Mouse (Mus musculus) limb, embryonic 11.5 days (tissue): ENCODE results near the gene Luzp2. TPM values are rescaled to one million over a fixed set of nuclear protein-coding genes. Genes with fewer than 3 reads are reported as not detected.

ENCODE experiments used
- ATAC-seq: fragments of 200-750 bp; cut with Nextera tagmentation; 2 replicates; pipeline ENCODE4 v1.8.0; 2017; ENCODE audit warnings: low read depth; ENCODE audit not compliant: insufficient number of reproducible peaks, low FRiP score, low TSS enrichment
- DNase-seq: peaks from one replicate; pipeline ENCODE4 v3.0.0-alpha.2; 2015; ENCODE audit warnings: low spot score
- H3K27ac ChIP-seq: fragments of 300-500 bp; sonication (generic); replicated peaks from 2 replicates; pipeline ENCODE4 v1.5.1; 2014; ENCODE audit warnings: low read depth, mild to moderate bottlenecking, low read length
- H3K27me3 ChIP-seq: fragments of 300-500 bp; sonication (generic); 2 replicates; pipeline ENCODE4 v1.6.1; 2014; ENCODE audit warnings: mild to moderate bottlenecking, low read length, mixed read lengths; ENCODE audit not compliant: control insufficient read depth, insufficient read depth
- H3K36me3 ChIP-seq: fragments of 300-500 bp; sonication (generic); 2 replicates; pipeline ENCODE4 v1.6.1; 2014; ENCODE audit warnings: mild to moderate bottlenecking, low read length, moderate library complexity, mixed read lengths; ENCODE audit not compliant: control insufficient read depth, insufficient read depth
- H3K4me1 ChIP-seq: fragments of 300-500 bp; sonication (generic); 2 replicates; pipeline ENCODE4 v1.6.1; 2014; ENCODE audit warnings: low read length, mixed read lengths; ENCODE audit not compliant: control insufficient read depth, insufficient read depth
- H3K4me2 ChIP-seq: fragments of 300-500 bp; sonication (generic); 2 replicates; pipeline ENCODE4 v1.6.1; 2014; ENCODE audit warnings: low read depth, mild to moderate bottlenecking, moderate library complexity; ENCODE audit not compliant: severe bottlenecking
- H3K4me3 ChIP-seq: fragments of 300-500 bp; sonication (generic); 2 replicates; pipeline ENCODE4 v1.5.1; 2014; ENCODE audit warnings: low read depth, low read length
- H3K9ac ChIP-seq: fragments of 300-500 bp; sonication (generic); 2 replicates; pipeline ENCODE4 v1.6.1; 2014; ENCODE audit warnings: mild to moderate bottlenecking, low read length
- H3K9me3 ChIP-seq: fragments of 300-500 bp; sonication (generic); 2 replicates; pipeline ENCODE4 v1.6.1; 2016; ENCODE audit warnings: low read length; ENCODE audit not compliant: control insufficient read depth
- WGBS: fragments of 180-500 bp; shearing (Covaris S2); extraction: QIAGEN DNeasy Blood & Tissue Kit; methylation state at CpG from one replicate; pipeline ENCODE4 v1.1.7; 2014; 5-methylcytosine and 5-hydroxymethylcytosine counted together
- polyA plus RNA-seq: library from polyadenylated mRNA; unstranded; fragments of >200 nt; fragmentation: Nextera tagmentation; extraction: Ambion mirVana; gene quantifications from 2 replicates; pipeline ENCODE4 v1.2.1, GENCODE M21; 2014

Luzp2 gene
- 0.70 and 0.97 TPM in 2 replicates for polyA plus RNA-seq

DNA sequence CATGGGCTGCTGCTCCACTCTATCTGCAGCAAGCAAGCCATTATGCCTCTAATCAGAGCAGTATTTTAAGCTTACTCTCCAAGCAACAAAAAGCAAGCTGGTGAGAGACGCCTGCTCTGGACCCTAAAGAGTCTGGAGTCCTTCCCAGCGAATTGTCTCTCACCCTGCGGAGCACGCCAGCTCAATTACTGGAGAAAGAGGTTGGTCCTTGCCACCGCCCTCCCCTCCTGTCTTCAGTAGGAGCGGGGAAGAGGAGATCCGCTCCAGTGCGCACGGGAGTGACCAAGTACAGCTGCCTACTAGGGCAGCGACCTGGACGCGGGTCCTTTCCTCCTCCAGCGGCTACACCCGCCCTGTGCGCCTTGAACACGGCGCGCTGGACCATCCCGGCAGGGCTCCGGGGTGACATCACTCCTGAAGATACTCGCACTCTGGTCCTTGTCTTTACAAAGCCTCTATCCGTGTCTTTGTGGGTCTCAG is at the start of gene Luzp2:
Luzp2 (plus strand) TSS at position 127 of the 480 bp plus-strand sequence.
- Histone ChIP-seq H3K4me2 (peak within 1 kb of the TSS; percentile 74), H3K27me3 (peaks cover 8% of the 10 kb centered on the region; the same call in 1 of the 2 replicates), H3K4me1 (0 out of 2 replicates have a peak, but pooled peaks cover 2% of the 10 kb centered on the region), H3K36me3 (no peaks in the 10 kb centered on the region), H3K9ac (peak within 1 kb of the TSS; percentile 53), H3K4me3 (peak within 1 kb of the TSS; percentile 39), H3K27ac (no peak within 1 kb of the TSS), H3K9me3 (no peaks in the 10 kb centered on the region)
- WGBS: under 1% methylated on average over 22 of the region's 22 CpGs
- DNase-seq (peak; percentile 51), ATAC-seq (peak; percentile 54; the same call in 1 of the 2 replicates)

DNA sequence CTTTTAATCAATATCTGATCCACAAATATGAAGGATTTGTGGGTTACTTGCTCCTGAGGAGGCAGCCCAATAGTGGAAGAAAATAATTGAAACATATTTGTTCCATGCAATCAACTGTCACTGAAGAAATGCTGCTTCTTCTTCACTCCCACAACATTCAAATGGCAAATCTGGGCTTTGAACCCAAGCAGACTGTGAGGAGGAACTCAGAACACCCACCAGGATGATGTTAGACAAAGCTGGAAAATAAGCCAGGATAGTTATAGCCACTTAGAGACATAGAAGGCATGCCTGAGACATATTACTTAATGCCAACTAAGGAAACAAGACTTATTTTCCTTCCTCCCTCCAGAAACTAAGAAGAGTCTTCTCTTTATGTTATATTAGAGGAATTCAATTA is 47.8 kb upstream of the Luzp2 start:
- no peaks in the 10 kb centered on the region for H3K4me1 ChIP-seq
- H3K36me3 ChIP-seq: no peaks in the 10 kb centered on the region
- no peak overlapping the region for H3K9ac ChIP-seq
- DNase-seq (no peak), ATAC-seq (no peak)
- H3K4me3 ChIP-seq: no peak overlapping the region
- H3K9me3 ChIP-seq: no peaks in the 10 kb centered on the region
- no peak overlapping the region for H3K4me2 ChIP-seq
- no peak overlapping the region for H3K27ac ChIP-seq
- H3K27me3 ChIP-seq: no peaks in the 10 kb centered on the region

DNA sequence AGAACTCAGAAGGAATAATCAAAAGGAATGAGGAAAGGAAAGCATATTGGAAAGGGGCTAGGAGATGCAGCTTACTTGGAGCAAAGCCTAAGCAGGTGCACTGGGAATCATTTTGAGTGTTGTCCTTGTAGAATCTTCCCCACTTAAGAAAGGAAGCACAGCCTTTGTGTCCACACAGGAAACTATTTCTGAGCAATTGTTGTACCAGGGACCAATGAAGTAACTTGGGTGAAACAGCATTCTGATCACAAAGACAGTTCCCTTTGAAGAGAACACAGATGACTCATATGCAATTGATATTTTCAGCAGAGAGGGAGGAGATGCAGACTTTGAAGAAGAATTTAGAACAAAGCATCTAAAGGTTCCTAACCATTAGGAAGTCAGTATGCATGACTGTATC is 16.7 kb upstream of the Luzp2 start:
- H3K9me3 ChIP-seq: no peaks in the 10 kb centered on the region
- no peak overlapping the region for H3K9ac ChIP-seq
- ATAC-seq (no peak), DNase-seq (no peak)
- no peaks in the 10 kb centered on the region for H3K36me3 ChIP-seq
- H3K4me3 ChIP-seq: no peak overlapping the region
- H3K4me1 ChIP-seq: no peaks in the 10 kb centered on the region
- H3K4me2 ChIP-seq: no peak overlapping the region
- no peak overlapping the region for H3K27ac ChIP-seq
- no peaks in the 10 kb centered on the region for H3K27me3 ChIP-seq

DNA sequence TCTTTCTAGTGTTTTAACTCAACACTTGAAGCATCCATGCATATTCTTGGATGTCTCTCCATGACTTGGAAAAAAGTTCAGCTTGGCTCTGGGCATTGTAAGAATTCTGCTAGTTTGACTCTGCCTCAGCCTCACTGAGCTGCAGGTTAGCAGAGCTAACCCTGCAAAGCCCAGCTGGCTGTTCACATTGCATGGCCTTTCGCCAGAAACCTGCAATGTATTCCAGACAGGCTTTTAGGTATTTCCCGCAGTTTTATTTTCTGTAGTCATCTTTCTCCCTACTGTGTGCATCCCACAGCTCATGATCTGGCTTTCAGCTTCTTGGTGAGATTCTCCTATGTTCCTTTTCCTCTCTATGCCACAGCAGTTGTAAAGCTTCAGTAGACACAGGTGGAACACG is 6.5 kb upstream of the Luzp2 start:
- no peaks in the 10 kb centered on the region for H3K36me3 ChIP-seq
- no peaks in the 10 kb centered on the region for H3K4me1 ChIP-seq
- no peak for ATAC-seq
- no peaks in the 10 kb centered on the region for H3K9me3 ChIP-seq
- no peak overlapping the region for H3K27ac ChIP-seq
- no peaks in the 10 kb centered on the region for H3K27me3 ChIP-seq
- no peak overlapping the region for H3K4me3 ChIP-seq
- no peak for DNase-seq
- H3K4me2 ChIP-seq: no peak overlapping the region
- WGBS: 85% methylated on average over 3 of the region's 3 CpGs
- no peak overlapping the region for H3K9ac ChIP-seq

DNA sequence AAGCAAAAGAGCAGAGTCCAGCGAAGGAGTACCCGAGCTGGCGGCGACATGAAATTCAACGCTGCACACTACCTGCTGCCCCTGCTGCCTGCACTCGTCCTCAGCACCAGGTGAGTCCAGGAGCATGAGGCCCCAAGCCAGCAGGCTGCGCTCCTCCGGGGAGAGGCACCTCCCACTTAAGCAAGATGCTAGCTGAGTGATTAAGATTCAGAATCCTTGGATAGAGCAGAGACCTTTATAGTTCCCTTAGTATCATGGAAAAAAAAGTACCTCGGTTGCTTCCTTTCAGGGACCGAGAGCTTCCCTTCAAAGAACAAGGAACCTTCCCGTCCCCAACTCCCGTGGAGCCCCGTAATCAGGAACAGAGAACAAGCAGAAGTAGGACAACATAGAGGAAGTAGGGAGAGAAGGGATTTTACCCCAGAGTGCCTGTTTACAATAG is 634 bp downstream of the Luzp2 start:
- peak overlapping the region; percentile 39 for H3K4me3 ChIP-seq
- no peaks in the 10 kb centered on the region for H3K36me3 ChIP-seq
- H3K9ac ChIP-seq: peak overlapping the region; percentile 53
- no peak overlapping the region for H3K27ac ChIP-seq
- WGBS: 6% methylated on average over 13 of the region's 13 CpGs
- peak overlapping the region; percentile 74 for H3K4me2 ChIP-seq
- H3K9me3 ChIP-seq: no peaks in the 10 kb centered on the region
- DNase-seq: no peak
- H3K4me1 ChIP-seq: 0 out of 2 replicates have a peak, but pooled peaks cover 2% of the 10 kb centered on the region
- H3K27me3 ChIP-seq: peaks cover 8% of the 10 kb centered on the region; the same call in 1 of the 2 replicates
- ATAC-seq: no peak

DNA sequence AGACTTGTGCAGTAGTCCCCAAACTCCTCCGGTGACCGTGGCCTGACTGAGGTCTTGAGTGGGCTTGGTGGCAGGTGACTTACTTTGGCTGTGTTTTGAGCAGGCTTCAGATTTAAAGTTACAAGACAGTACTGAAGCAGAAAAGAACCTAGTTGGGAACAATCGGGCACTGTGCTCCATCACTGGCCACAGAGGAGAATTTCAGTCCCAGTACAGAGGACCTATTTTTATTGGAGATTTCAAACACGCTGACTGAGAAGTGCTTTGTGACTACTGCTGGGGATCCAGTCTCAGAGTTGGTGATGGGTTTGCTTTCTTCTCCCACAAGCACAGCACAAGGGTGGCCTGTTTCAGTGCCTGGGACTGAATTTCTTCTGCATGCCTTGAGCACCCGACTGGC is 1.1 kb downstream of the Luzp2 start:
- DNase-seq (no peak), ATAC-seq (no peak)
- Histone ChIP-seq H3K36me3 (no peaks in the 10 kb centered on the region), H3K4me3 (no peak overlapping the region), H3K4me1 (0 out of 2 replicates have a peak, but pooled peaks cover 2% of the 10 kb centered on the region), H3K27ac (no peak overlapping the region), H3K9me3 (no peaks in the 10 kb centered on the region), H3K4me2 (no peak overlapping the region), H3K27me3 (peaks cover 8% of the 10 kb centered on the region; the same call in 1 of the 2 replicates), H3K9ac (no peak overlapping the region)
- 64% methylated on average over 5 of the region's 5 CpGs for WGBS

DNA sequence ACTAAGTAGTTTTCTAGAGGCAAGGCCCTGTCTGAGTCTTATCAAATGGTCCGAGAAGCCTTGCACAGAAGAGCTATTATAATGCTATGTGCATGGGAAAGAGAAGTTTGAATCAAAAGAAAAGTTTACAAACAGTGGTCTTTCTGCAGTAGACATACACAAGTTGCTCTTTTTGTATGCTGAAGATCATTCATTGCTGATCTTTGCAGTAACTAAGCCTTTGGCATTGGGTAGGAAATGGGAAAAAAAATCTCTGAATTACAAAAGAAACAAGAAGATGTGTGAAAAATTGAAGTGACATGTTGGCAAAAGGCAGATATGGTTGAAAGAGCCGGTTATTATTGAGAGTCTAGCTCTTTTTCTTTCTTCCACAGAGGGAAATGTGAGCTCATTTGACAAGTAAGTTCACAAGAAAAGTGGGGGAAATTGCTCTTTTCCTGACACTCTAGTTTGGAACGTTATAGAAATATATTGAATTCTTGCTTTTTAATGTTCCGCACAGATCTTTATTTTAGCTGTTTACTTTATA is 7.6 kb downstream of the Luzp2 start:
- WGBS: 90% methylated on average over 4 of the region's 4 CpGs
- no peaks in the 10 kb centered on the region for H3K4me1 ChIP-seq
- H3K9me3 ChIP-seq: no peaks in the 10 kb centered on the region
- DNase-seq (no peak), ATAC-seq (no peak)
- no peak overlapping the region for H3K4me3 ChIP-seq
- H3K9ac ChIP-seq: no peak overlapping the region
- H3K27ac ChIP-seq: no peak overlapping the region
- no peaks in the 10 kb centered on the region for H3K27me3 ChIP-seq
- H3K36me3 ChIP-seq: no peaks in the 10 kb centered on the region
- no peak overlapping the region for H3K4me2 ChIP-seq

DNA sequence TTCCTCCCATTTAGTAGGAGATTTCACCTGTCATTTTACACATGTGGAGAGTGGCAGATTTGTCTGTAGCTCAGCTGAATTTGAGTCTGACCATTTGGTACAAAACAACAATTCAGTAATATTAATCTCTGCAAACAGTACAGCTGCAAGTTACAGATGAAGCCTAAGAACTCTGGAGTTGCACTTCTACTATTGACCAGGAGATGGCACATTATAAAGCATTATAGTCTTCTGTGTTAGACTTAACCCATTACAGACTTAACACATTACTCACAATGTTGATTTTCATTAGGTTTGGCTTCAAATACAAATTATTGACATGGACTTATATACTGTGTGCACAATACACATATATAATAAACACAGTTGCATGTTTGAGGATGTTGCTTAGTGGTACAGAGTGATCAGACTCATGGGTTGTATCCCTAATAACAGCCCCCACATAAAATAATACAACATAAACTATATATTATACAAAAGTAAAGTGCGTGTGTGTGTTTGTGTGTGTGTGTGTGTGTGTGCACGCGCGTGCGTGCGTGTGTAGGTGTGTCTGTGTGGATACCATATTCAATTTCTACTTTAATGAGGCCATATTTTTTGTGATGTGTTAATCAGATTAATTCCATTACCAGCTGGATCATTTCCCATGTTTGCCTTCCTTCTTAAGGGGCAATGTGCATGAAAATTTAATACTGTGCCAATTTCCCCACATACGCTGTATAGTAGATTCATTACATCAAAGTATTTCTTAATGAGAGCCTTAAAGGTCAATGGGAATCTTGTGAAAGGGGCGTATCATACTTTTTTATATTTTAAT is 10.8 kb downstream of the Luzp2 start:
- no peak for ATAC-seq
- Histone ChIP-seq H3K9ac (no peak overlapping the region), H3K4me3 (no peak overlapping the region), H3K9me3 (no peaks in the 10 kb centered on the region), H3K36me3 (no peaks in the 10 kb centered on the region), H3K27ac (no peak overlapping the region), H3K4me2 (no peak overlapping the region), H3K27me3 (no peaks in the 10 kb centered on the region), H3K4me1 (no peaks in the 10 kb centered on the region)
- no peak for DNase-seq
- WGBS: 89% methylated on average over 8 of the region's 8 CpGs
